Mouse (Mus musculus): ENCODE measurements around the gene Kcnip4.
A peak's percentile ranks its signal among the peaks of the same experiment; 100 is the strongest.

Kcnip4 gene

GRCm38 (mm10) chr5:48544784-48545734 lies 979.6 kb downstream of the Kcnip4 start:
- no peak for DNase-seq

GRCm38 (mm10) chr5:48518035-48518434 lies 1006.7 kb downstream of the Kcnip4 start:
- DNase-seq: no peak

- no peak for DNase-seq
Measured at GRCm38 (mm10) chr5:48513354-48513753, 1011.4 kb downstream of the Kcnip4 start.

- no peak for DNase-seq
Measured at GRCm38 (mm10) chr5:48511357-48511756, 1013.4 kb downstream of the Kcnip4 start.

- DNase-seq: no peak
Measured at GRCm38 (mm10) chr5:48510241-48510640, 1014.5 kb downstream of the Kcnip4 start.

- DNase-seq: peak in 1 of 2 experiments; percentile 17
Measured at GRCm38 (mm10) chr5:48509194-48509930, 1015.3 kb downstream of the Kcnip4 start.

- DNase-seq: no peak
Measured at GRCm38 (mm10) chr5:48503094-48503493, 1021.6 kb downstream of the Kcnip4 start.

GRCm38 (mm10) chr5:48502442-48502841 lies 1022.3 kb downstream of the Kcnip4 start:
- DNase-seq: no peak

- no peak for DNase-seq
Measured at GRCm38 (mm10) chr5:48500204-48500603, 1024.5 kb downstream of the Kcnip4 start.

GRCm38 (mm10) chr5:48490864-48491477 lies 1033.7 kb downstream of the Kcnip4 start:
- DNase-seq: no peak

GRCm38 (mm10) chr5:48489549-48490288 lies 1035.0 kb downstream of the Kcnip4 start:
- no peak for DNase-seq

- no peak for DNase-seq
Measured at GRCm38 (mm10) chr5:48483112-48483511, 1041.6 kb downstream of the Kcnip4 start.

GRCm38 (mm10) chr5:48460221-48460620 lies 1064.5 kb downstream of the Kcnip4 start:
- DNase-seq: no peak

- DNase-seq: no peak
Measured at GRCm38 (mm10) chr5:48448888-48449287, 1075.8 kb downstream of the Kcnip4 start.

GRCm38 (mm10) chr5:48430459-48430858 lies 1094.2 kb downstream of the Kcnip4 start:
- DNase-seq: peak in 1 of 2 experiments; percentile 29

- no peak for DNase-seq
Measured at GRCm38 (mm10) chr5:48421957-48422356, 1102.8 kb downstream of the Kcnip4 start.

GRCm38 (mm10) chr5:48419741-48420140 lies 1105.0 kb downstream of the Kcnip4 start:
- no peak for DNase-seq

GRCm38 (mm10) chr5:48412261-48412660 lies 1112.4 kb downstream of the Kcnip4 start:
- no peak for DNase-seq

GRCm38 (mm10) chr5:48411462-48411861 lies 1113.2 kb downstream of the Kcnip4 start:
- DNase-seq: no peak

- no peak for DNase-seq
Measured at GRCm38 (mm10) chr5:48410348-48410747, 1114.4 kb downstream of the Kcnip4 start.

GRCm38 (mm10) chr5:48408276-48408675 lies 1116.4 kb downstream of the Kcnip4 start:
- DNase-seq: no peak

GRCm38 (mm10) chr5:48402497-48402896 lies 1122.2 kb downstream of the Kcnip4 start:
- no peak for DNase-seq

Data from lung, postnatal 4 days (tissue).